Mouse (Mus musculus) bone marrow, adult 2 months (tissue): ENCODE data around the gene Fam110a.

Experiments used
- CTCF ChIP-seq: fragments of 200-500 bp; IDR thresholded peaks from 2 replicates; pipeline ENCODE4 v1.5.1; 2011; ENCODE audit warnings: low read length, control low read depth; ENCODE audit not compliant: control insufficient read depth, insufficient read depth
- POLR2A ChIP-seq: fragments of 200-500 bp; IDR thresholded peaks from 2 replicates; pipeline ENCODE4 v1.6.1; 2011; ENCODE audit warnings: low read depth, mild to moderate bottlenecking, control low read depth, low read length, borderline replicate concordance; ENCODE audit not compliant: control insufficient read depth

DNA sequence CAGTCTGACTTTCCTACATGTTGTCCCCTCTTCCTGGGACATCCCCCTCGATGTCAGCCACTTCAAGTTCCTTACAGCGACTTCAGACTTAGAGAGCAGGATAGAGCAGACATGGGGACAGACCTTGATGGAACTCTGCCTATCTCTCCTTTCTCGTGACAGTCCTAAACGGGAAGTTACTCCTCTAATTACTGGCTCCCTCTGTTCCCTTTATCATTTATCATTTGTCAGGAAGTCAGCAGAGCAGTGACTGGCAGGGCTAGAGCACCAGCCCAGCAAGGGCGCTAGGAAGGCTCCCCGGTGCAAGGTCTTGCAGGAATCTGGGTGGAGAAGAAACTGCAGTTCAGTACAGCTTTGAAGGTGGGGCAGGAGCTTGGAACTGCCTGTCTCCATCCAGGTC lies 22.5 kb upstream of the Fam110a start:
- no peak for TF ChIP-seq CTCF
- TF ChIP-seq POLR2A: no peak
